Mouse (Mus musculus) liver, adult 2 months (tissue): ENCODE measurements around the gene Anapc13. TPM values are rescaled to one million over a fixed set of nuclear protein-coding genes. Genes with fewer than 3 reads are reported as not detected.

Experiments
- DNase-seq: peaks from one replicate; pipeline ENCODE4 v3.0.0-alpha.2; 2011; ENCODE audit warnings: low read depth, low spot score; ENCODE audit errors: extremely low read depth
- H3K27ac ChIP-seq: fragments of 200-500 bp; replicated peaks from 2 replicates; pipeline ENCODE4 v1.5.1; 2012; ENCODE audit warnings: low read depth, mild to moderate bottlenecking, control low read depth, inconsistent platforms, low read length; ENCODE audit not compliant: insufficient read depth
- H3K27me3 ChIP-seq: fragments of 200-500 bp; 2 replicates; pipeline ENCODE4 v1.6.1; 2012; ENCODE audit warnings: mild to moderate bottlenecking, moderate library complexity, low read length, inconsistent platforms; ENCODE audit not compliant: control insufficient read depth, insufficient read depth
- H3K36me3 ChIP-seq: fragments of 200-500 bp; 2 replicates; pipeline ENCODE4 v1.6.1; 2012; ENCODE audit warnings: low read length, inconsistent platforms; ENCODE audit not compliant: control insufficient read depth, insufficient read depth
- H3K4me1 ChIP-seq: fragments of 200-500 bp; 2 replicates; pipeline ENCODE4 v1.6.1; 2011; ENCODE audit warnings: low read length; ENCODE audit not compliant: control insufficient read depth, insufficient read depth
- H3K4me3 ChIP-seq: fragments of 200-500 bp; 2 replicates; pipeline ENCODE4 v1.5.1; 2011; ENCODE audit warnings: low read depth, mild to moderate bottlenecking, control low read depth, low read length, moderate library complexity; ENCODE audit not compliant: insufficient read depth
- H3K79me2 ChIP-seq: fragments of 200-500 bp; 2 replicates; pipeline ENCODE4 v1.6.1; 2012; ENCODE audit warnings: inconsistent platforms, mild to moderate bottlenecking, low read length, moderate library complexity; ENCODE audit not compliant: control insufficient read depth, insufficient read depth
- H3K9ac ChIP-seq: fragments of 200-500 bp; 2 replicates; pipeline ENCODE4 v1.6.1; 2012; ENCODE audit warnings: low read depth, mild to moderate bottlenecking, control low read depth, inconsistent platforms, low read length
- CTCF ChIP-seq: fragments of 200-500 bp; IDR thresholded peaks from 2 replicates; pipeline ENCODE4 v1.5.1; 2011; ENCODE audit warnings: low read depth, low read length, control low read depth
- POLR2A ChIP-seq: fragments of 200-500 bp; IDR thresholded peaks from 2 replicates; pipeline ENCODE4 v1.6.1; 2011; ENCODE audit warnings: low read length, control low read depth; ENCODE audit not compliant: insufficient read depth; ENCODE audit errors: extremely low read depth
- WGBS: fragments of 180-500 bp; shearing (Covaris S2); methylation state at CpG from one replicate; pipeline ENCODE4 v1.1.7; 2018; 5-methylcytosine and 5-hydroxymethylcytosine counted together
- polyA plus RNA-seq: library from polyadenylated mRNA; depleted of rRNA; stranded (reverse); fragments of >200 nt; gene quantifications from 2 replicates; pipeline ENCODE4 v1.2.3, GENCODE M21; 2012
- total RNA-seq: library from RNA; depleted of rRNA; stranded (reverse); fragments of >200 nt; gene quantifications from 2 replicates; pipeline ENCODE4 v1.2.3, GENCODE M21; 2014

The Anapc13 gene
- total and polyA plus RNA-seq, 2 experiments: 53.4 to 65.8 TPM

DNA sequence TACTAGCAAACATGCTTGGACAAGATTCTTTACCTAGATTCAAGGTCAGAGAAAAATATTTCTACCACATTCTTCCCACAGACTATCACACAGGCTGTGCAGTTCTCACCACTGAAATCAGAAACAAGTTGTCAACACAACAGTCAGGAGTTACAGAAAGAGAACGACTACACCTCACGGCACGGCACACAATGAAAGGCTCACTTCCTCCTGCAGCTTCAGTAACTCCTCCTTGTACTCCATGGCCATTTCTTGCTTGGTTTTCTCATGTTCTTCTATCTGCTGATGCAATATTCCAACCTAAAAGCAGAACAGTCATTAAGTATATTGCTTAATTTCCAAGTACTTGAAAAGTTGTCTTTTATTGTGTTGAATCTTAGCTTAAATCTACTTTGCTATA lies 11.0 kb upstream of the Anapc13 start:
- no peak overlapping the region for H3K9ac ChIP-seq
- H3K79me2 ChIP-seq: no peaks in the 10 kb centered on the region
- no peak overlapping the region for H3K27ac ChIP-seq
- 87% methylated on average over 3 of the region's 3 CpGs for WGBS
- H3K4me1 ChIP-seq: no peaks in the 10 kb centered on the region
- TF ChIP-seq POLR2A (no peak), CTCF (no peak)
- peaks cover 22% of the 10 kb centered on the region for H3K36me3 ChIP-seq
- H3K27me3 ChIP-seq: no peaks in the 10 kb centered on the region
- no peak for DNase-seq
- no peak overlapping the region for H3K4me3 ChIP-seq

- H3K9ac ChIP-seq: no peak overlapping the region
- no peak overlapping the region for H3K27ac ChIP-seq
- no peaks in the 10 kb centered on the region for H3K4me1 ChIP-seq
- DNase-seq: no peak
- H3K36me3 ChIP-seq: peaks cover 20% of the 10 kb centered on the region
- TF ChIP-seq CTCF (no peak), POLR2A (no peak)
- no peak overlapping the region for H3K4me3 ChIP-seq
- WGBS: 83% methylated on average over 9 of the region's 9 CpGs
- no peaks in the 10 kb centered on the region; the same call in 1 of the 2 replicates for H3K79me2 ChIP-seq
- H3K27me3 ChIP-seq: no peaks in the 10 kb centered on the region
Measured at GRCm38 (mm10) chr9:102616267-102616666, 9.8 kb upstream of the Anapc13 start.

- H3K36me3 ChIP-seq: peaks cover 2% of the 10 kb centered on the region; the same call in 1 of the 2 replicates
- TF ChIP-seq POLR2A: no peak
- TF ChIP-seq CTCF: no peak
- no peak for DNase-seq
- H3K4me1 ChIP-seq: peaks cover 2% of the 10 kb centered on the region; the same call in 1 of the 2 replicates
- H3K27ac ChIP-seq: no peak overlapping the region
- no peaks in the 10 kb centered on the region; the same call in 1 of the 2 replicates for H3K79me2 ChIP-seq
- no peaks in the 10 kb centered on the region for H3K27me3 ChIP-seq
- no peak overlapping the region for H3K9ac ChIP-seq
- no peak overlapping the region for H3K4me3 ChIP-seq
- 58% methylated on average over 5 of the region's 5 CpGs for WGBS
Measured at GRCm38 (mm10) chr9:102621385-102621784, 4.7 kb upstream of the Anapc13 start.

DNA sequence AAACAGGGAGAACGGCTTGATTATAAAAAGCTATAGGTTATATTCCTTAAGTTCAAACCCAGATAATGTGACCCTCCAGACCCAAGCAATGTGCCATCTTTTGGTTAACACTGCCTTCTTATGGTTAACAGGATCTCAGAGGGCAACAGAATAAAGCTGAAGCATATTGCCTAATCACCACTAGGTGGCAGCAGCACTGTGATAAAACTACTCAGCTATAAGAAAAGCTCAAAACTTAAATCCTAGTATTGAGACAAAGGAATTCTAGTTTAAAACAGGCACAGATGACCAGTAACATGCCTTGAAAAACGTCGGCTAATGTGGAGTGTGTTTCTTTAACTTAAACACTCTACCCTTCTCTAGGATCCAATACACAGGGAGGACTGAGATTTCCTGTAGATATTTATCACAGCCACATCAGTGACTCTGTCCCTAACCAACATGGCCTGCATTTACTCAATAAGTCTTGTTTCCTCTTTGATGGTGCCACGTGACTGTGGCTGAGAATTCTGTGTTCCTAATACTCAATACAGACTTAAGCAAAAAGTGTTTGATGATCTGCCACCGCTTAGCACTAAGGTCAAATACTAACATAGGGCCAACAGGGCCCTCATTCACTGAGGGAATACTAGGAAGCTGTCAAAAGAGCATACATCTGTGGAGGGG lies 3.8 kb upstream of the Anapc13 start:
- no peak overlapping the region for H3K9ac ChIP-seq
- H3K27me3 ChIP-seq: no peaks in the 10 kb centered on the region
- H3K79me2 ChIP-seq: no peaks in the 10 kb centered on the region; the same call in 1 of the 2 replicates
- H3K4me1 ChIP-seq: peaks cover 7% of the 10 kb centered on the region
- 32% methylated on average over 5 of the region's 5 CpGs for WGBS
- TF ChIP-seq POLR2A: no peak
- peak; percentile 51 for TF ChIP-seq CTCF
- H3K27ac ChIP-seq: no peak overlapping the region
- DNase-seq: peak; percentile 57
- H3K36me3 ChIP-seq: peaks cover 2% of the 10 kb centered on the region; the same call in 1 of the 2 replicates
- no peak overlapping the region for H3K4me3 ChIP-seq

DNA sequence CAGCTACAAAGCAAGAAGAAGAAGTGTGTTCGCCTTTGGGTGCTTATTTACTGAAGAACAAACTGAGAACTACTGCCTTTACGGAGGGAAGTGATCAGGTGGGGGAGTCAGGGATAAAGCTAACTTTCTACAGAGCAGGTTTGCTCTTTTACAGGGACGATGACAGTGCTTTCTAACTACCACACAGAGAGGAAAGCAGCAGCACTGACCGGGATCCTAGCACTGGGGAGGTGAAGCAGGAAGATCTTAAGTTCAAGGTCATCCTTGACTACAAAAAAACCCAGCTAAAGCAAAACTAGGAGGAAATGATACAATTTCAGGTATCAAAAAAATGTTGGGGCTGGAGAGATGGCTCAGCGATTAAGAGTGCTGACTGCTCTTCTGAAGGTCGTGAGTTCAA lies 3.2 kb upstream of the Anapc13 start:
- 76% methylated on average over 6 of the region's 6 CpGs for WGBS
- H3K36me3 ChIP-seq: peaks cover 2% of the 10 kb centered on the region; the same call in 1 of the 2 replicates
- no peaks in the 10 kb centered on the region for H3K27me3 ChIP-seq
- H3K4me3 ChIP-seq: no peak overlapping the region
- no peak overlapping the region for H3K27ac ChIP-seq
- TF ChIP-seq CTCF (no peak), POLR2A (no peak)
- no peak overlapping the region for H3K9ac ChIP-seq
- H3K79me2 ChIP-seq: no peaks in the 10 kb centered on the region; the same call in 1 of the 2 replicates
- DNase-seq: no peak
- H3K4me1 ChIP-seq: peaks cover 9% of the 10 kb centered on the region

DNA sequence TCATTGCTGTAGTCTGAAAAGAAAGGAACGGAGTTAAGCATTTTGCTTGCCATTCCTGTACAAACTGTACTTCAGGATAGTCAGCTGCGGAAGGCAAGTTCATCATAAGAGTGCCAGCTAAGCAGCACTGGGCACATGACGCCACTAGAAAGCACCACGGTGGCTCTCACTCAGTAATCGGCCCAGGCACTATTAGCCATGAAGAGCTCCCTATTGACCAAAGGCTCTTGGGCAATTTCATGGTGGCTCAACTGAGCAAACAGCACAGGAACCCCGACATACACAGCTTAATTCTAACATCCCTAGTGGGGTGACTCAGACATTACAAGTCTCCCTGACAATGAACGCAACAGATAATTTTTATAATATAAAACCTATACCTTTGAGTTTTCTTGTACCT lies 2.5 kb upstream of the Anapc13 start:
- 30% methylated on average over 7 of the region's 7 CpGs for WGBS
- no peak overlapping the region for H3K4me3 ChIP-seq
- H3K27ac ChIP-seq: no peak overlapping the region
- TF ChIP-seq POLR2A (no peak), CTCF (no peak)
- peak; percentile 61 for DNase-seq
- H3K9ac ChIP-seq: no peak overlapping the region
- H3K79me2 ChIP-seq: no peaks in the 10 kb centered on the region; the same call in 1 of the 2 replicates
- H3K36me3 ChIP-seq: peaks cover 1% of the 10 kb centered on the region; the same call in 1 of the 2 replicates
- H3K4me1 ChIP-seq: peaks cover 9% of the 10 kb centered on the region
- no peaks in the 10 kb centered on the region for H3K27me3 ChIP-seq
